Mouse (Mus musculus) cerebellum, postnatal 14 days (tissue): ENCODE results near the gene Ptbp1.
"Not testable (repeated sequence)": the region's sequence is repeated elsewhere in the genome, so short reads cannot be mapped to it uniquely, and the experiment has no call there.

Experiments used
- DNase-seq, 2 experiments: peaks; one replicate each; pipeline ENCODE4 v3.0.0; 2021; ENCODE audit warnings: mixed read lengths in 2 of 2

Ptbp1 gene

DNA sequence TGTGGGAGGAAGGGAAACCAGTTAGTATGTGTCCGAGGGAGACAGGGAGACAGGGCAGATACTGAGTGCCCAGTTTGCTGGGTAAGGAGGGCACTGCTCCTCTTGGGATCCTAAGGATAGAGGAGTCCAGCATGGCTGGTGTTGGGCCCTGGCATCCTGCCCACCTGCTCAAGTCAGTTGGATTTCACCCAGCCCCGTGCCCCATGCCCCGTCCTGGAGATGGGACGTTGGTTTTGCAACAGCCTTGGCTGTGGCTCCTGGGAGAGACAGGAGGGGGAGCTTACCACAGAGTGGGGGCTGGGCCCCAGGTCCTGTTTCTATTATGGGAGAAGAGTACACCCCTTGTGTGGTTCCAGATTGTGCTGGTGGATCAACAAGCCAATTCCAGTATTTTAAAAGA lies 30.2 kb downstream of the Ptbp1 start:
- peak in 1 of 2 experiments; percentile 75 for DNase-seq

DNA sequence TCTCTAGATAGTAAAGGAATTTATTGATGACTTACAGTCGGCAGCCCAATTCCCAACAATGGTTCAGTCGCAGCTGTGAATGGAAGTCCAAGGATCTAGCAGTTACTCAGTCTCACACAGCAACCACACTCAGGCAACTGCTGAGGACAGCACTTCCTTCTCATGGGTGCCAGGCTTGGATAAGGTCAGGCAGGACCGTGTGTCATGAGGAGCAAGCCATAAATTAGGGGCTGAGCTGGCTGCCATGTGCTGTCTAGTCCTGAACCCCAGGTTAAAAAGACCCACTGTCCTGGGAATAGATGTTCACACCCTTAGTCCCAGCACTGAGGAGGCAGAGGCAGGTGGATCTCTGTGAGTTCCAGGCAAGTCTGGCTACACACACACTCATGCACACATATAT lies 30.7 kb downstream of the Ptbp1 start:
- DNase-seq: not testable (repeated sequence)

DNA sequence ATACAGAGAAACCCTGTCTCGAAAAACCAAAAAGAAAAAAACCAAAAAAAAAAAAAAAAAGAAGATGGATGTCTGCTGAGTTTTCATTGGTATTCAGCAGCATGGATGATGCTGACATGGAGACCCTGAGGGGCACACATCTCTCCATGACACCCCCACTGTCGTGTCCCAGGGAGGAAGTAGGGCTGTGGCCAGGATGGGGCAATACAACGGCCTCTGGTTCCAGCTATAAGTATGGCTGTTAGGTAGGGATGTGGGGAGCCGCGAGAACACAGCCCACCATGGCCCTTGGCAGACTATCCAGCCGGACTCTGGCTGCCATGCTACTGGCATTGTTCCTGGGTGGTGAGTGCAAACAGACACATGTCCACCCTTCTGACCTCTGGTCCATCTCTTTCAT lies 31.8 kb downstream of the Ptbp1 start, which contains the start of gene Elane:
Elane (plus strand) TSS at position 194 of the 400 bp plus-strand sequence.
- no peak for DNase-seq

DNA sequence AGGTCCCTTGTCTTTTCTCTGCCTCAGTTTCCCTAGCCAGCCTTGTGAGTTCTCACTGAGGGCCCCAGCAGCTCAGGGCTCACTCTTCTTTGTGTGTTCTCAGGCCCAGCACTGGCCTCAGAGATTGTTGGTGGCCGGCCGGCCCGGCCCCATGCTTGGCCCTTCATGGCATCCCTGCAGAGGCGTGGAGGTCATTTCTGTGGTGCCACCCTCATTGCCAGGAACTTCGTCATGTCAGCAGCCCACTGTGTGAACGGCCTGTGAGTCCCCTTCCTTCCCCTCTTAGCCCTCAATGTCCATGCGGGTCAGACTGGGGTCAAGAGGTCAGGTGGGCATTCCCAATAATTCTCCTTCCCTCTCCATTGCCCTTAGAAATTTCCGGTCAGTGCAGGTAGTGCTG lies 32.4 kb downstream of the Ptbp1 start:
- no peak for DNase-seq

DNA sequence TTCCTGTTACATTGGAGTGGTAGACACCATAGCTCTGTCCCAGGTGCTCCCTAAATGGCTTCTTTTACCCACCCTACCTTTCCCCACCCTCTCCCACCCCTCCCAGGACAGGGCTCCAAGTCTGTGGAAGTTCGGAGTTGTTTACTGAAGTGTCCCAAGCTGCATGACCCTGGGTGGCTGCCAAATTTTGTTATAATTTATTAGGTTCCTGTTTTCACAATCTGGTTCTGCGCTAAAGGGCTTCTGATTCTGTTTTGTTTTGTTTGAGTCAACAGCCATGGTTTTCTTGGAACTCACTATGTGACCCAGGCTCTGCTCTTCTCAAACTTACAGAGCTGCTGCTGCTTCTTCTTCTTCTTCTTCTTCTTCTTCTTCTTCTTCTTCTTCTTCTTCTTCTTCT lies 35.2 kb downstream of the Ptbp1 start:
- no peak for DNase-seq

DNA sequence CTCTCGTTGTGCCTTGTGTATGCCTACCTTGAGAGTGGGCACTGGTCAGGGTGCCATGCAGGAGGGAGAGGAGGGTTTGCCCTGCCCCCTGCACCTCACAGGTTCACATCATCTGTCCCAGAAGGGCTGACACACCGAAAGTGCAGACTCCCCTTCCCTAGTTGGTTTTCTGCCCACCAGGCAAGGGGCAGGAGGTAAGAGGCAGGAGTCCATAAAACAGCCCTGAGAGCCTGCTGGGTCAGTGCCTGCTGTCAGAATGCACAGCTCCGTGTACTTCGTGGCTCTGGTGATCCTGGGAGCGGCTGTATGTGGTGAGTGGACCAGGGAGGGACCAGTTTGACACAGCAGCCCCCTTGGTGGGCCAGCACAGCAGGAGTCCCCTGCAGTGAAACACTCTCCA lies 36.4 kb downstream of the Ptbp1 start, which contains the start of gene Cfd:
Cfd (plus strand) TSS at position 184 of the 400 bp plus-strand sequence.
- DNase-seq: no peak

DNA sequence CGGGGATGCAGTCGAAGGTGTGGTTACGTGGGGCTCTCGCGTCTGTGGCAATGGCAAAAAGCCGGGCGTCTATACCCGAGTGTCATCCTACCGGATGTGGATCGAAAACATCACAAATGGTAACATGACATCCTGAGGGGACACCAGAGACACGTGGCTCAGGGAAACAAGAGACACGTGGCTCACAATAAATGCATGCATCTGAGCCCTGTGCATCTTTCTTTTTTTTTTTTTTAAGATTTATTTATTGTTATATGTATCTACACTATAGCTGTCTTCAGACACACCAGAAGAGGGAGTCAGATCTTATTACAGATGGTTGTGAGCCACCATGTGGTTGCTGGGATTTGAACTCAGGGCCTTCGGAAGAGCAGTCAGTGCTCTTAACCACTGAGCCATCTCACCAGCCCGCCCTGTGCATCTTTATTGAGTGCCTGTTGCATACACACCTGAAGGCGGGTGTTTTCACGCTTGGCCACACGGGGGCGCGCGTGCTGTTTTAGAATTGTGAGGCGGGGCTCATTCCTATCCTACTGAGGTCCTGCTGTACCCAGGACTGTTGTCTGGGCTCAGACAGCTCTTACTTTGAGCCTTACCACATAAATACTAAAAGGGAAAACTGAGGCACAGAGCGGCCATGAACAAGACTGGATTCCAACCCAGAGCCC lies 38.4 kb downstream of the Ptbp1 start:
- peak; percentile 89 to 94 for DNase-seq

DNA sequence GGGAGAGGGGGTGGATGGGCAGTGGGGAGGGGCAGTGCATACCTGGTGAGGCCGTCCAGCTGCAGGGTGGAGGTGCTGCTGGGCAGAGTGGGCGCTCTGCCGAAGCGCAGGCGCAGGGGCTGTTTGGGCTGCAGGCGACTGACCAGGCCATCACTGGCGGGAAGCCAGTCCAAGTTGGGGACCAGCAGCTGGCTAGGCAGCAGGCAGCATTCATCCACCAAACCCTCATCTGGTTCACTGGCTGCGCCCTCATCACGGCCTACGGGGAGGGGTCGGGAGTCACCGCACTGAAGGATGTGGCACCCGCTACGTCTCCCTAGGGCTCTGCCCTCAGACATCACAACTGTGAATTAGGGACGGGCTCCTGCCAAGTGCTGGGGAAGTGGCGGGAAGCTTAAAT lies 42.1 kb downstream of the Ptbp1 start:
- DNase-seq: peak in 1 of 2 experiments; percentile 49

DNA sequence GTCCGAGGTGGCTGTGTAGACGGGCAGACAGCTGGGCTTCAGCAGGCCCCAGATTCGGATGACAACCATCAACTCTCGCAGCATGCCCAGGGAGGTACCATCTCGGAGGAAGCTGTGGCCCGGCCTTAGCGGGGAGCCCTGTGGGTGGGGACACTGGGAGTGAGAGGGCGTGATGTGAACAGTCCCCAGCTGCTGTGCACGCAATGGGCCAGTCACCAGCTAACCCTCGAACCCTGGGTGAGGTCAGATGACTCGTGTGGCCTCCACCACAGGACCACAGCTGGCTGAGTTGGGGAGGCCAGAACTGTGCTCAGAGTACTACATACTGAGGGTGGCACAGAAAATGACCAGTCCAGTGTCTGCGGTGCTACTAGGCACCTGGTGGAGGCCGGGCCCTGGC lies 42.6 kb downstream of the Ptbp1 start:
- DNase-seq: no peak

DNA sequence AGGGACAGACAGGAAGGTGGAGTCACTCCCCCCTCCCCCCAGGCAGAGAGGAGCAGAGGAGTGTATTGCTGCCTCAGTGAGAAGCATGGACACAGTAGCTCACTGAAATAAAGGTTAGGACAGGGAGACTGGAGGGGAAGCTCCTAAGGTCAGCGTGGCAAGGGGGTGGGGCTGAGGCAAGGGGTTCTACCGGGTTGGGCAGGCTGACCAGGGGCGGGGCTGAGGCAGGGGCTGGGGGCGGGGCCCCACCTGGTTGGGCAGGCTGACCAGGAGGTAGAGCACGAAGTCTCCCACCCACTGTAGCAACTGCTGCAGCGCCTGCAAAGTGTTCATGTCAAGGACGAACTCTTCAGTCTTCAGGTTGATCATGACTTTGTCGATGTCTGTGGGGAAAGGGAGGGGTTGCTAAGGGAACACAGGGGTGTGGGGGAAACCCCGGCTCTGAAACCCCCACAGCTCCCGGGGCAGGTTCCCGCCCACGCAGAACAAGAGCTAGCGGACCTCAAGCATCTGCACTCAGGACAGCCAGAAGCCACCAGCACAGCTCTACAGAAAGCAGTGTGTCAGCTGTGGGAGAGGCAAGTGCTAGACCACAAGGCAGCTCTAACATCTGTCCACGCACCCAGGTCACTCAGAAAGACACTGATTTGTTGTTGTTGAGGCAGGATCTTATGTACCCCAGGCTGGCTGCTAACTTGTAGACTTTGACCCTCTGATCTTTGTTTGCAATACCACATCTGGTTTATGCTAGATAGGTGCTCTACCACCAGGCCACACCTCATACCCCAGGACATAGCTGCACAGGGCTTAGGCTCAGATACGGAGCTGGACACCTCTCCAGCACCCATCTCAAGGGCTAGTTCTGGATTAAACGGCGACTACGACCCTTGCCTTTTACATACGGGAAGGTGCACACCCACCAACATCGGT lies 43.4 kb downstream of the Ptbp1 start:
- no peak for DNase-seq

DNA sequence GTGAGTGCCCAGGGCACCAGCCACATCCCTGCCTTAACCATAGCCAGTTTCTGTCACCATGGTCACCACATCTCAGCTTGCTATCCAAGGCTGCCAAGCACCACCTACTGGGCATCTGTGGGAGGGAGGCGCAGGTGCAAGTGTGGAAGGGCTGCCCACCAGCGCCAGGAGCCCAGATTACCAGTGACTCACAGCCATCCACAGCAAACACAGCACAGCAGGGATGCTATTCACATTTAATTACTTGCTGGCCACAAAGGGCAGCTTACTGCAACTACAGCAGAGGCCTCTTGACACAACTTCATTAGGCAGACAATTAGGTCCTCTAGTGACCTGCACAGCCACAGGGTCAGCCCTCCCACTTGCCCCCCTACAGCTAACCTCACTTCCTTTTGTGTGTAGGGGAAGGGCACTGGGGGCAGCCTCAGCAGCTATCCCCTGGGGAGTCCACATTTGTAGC lies 46.8 kb downstream of the Ptbp1 start:
- DNase-seq: peak; percentile 50 to 51

DNA sequence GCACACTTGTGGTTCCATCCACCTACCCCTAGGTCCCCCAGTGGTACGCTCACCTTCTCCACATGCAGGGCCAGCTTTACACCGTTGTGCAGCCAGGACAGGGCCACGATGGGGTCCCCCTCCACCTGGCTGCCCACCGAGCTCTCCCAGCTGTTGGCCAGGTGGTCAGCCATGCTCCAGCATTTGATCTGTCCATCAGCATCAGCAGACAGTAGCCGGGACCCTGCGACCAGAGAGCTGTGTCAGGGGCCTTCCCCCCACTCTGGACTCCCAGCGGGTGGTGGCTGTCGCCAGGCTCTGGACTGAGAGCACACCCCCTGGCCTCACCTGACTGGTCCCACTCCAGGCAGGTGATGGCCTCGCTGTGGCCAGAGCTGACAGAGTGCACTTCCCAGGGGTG lies 52.5 kb downstream of the Ptbp1 start:
- no peak for DNase-seq

DNA sequence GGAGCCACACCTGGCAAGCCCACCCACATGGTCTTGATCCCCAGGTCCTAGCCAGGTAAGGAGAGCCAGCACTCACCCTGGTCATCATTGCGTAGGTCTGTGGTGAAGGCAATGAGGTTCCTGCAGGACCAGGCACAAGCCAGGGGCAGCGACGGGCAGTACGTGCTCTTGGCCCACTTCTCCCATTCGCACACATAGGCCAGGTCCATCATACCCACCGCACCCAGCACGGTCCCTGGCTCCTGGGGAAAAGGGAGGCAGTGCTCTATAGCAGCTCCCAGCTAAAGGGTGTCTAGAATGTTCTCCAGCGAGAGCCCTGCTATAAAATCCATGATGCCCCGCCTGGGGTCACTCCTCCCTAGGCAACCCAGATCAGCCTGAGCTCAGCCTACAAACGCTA lies 53.2 kb downstream of the Ptbp1 start:
- no peak for DNase-seq

DNA sequence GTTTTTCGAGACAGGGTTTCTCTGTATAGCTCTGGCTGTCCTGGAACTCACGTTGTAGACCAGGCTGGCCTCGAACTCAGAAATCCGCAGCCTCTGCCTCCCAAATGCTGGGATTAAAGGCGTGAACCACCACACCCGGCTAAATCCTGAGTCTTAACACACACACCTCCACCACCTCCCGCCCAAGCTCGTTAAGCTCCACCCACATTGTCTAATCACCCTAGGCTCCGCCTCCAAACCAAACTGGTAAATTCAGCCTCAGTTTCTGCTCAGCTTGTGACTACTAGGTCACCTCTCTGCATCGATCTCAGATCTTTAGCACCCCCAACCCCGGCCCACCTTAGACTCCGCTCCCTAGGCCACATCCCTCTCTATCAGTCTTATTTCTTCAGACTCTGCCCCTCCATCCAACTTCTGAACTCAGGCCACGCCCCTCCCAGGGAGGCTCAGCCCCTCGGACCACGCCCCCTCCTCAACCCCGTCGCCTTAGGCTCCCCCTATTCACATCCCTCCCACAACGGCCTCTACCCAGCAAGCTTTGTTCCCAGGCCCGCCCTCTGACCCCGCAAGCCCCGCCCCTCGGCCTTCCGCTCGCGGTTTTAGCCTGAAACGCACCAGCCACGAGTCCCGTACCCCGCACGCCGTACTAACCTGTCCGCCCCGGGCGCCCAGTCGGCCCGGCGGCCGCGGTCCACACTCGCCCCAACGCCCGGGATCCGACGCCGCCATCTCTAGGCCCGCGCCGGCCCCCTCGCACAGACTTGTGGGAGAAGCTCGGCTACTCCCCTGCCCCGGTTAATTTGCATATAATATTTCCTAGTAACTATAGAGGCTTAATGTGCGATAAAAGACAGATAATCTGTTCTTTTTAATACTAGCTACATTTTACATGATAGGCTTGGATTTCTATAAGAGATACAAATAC lies 54.2 kb downstream of the Ptbp1 start, which contains the start of gene Med16:
Med16 (minus strand) TSS at position 757 of the 925 bp plus-strand sequence.
- DNase-seq: peak; percentile 95 to 96

DNA sequence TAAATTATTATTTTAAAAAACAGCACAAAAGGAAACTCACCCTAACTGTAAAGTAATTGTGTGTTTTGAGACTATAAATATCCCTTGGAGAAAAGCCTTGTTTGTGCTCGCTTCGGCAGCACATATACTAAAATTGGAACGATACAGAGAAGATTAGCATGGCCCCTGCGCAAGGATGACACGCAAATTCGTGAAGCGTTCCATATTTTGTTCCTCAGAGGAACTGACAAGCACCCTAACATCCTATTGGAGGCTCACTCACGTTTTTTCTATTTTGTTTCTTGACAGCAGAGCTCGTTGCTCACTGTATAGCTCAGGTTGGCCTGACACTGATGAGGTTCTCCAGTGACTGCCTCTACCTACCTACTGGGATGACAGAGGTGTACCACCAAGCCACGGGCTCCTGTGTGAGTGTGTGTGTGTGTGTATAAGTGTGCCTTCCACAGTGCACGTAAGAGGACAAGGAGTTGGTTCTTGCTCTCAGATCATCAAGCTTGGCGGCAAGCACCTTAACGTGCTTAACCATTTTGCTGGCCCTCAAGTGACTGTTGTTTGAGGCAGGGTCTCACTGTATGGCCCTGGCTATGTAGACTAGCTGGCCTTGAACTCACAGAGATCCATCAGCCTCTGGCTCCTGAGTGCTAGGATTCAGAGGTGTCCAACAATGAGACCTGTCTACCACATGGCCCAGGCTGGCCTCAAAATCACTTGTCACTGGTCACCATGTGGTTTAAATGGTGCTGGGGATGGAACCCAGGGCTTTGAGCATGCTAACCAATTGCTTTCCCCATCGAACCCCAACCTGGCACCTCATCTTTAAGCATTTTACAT lies 55.1 kb downstream of the Ptbp1 start:
- DNase-seq: peak in 1 of 2 experiments; percentile 67

DNA sequence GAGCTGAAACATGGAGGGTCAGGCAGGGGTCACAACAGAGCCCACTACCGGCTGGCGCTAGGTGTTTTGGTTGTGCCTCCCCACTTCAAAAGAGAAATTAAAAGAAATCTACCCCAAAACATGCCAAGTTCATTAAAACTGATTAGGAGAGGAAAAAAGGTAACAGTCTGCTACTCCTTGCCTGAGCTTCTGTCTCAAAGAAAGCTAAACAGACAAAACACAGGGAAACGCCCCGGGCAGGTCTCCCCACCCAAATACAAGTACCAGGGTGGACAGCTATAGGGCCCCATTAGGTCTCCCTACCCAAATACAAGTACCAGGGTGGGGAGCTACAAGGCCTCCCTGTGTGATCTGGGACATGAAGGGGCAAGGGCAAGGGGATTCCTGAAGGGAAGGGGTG lies 56.3 kb downstream of the Ptbp1 start, which contains the start of gene Gm26602:
Gm26602 (plus strand) TSS at position 301 of the 400 bp plus-strand sequence.
- DNase-seq: no peak

DNA sequence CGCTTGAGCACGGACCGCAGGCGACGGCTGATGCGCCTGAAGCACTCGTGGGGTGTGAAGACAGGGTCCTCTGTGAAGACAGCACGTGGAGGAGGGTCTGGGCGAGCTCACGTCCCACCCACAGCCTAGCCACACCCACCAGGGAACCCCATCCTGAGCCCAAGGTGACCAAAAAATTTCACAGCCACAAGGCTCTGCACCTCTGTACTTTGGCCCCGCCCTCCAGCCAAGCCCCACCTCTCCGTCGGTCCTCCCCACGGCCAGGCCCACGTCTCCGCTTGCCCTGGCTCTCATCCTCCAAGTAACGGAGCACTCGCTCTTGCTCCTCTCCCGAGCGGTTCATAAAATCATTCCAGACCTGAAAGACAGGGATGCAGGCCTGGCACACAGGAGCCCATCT lies 58.2 kb downstream of the Ptbp1 start:
- DNase-seq: no peak
